Mouse (Mus musculus) stomach, embryonic 14.5 days (tissue): Measurements from ENCODE around the gene Zfp59. TPM values are rescaled to one million over a fixed set of nuclear protein-coding genes. Genes with fewer than 3 reads are reported as not detected.

Experiments used
- ATAC-seq: fragments of 200-750 bp; cut with Nextera tagmentation; 2 replicates; pipeline ENCODE4 v1.8.0; 2017; ENCODE audit warnings: low read depth, moderate TSS enrichment; ENCODE audit not compliant: insufficient number of reproducible peaks, insufficient read depth, low FRiP score
- H3K27ac ChIP-seq: fragments of 300-500 bp; sonication (generic); 2 replicates; pipeline ENCODE4 v1.5.1; 2014; ENCODE audit warnings: mild to moderate bottlenecking, low read length, moderate library complexity, mixed read lengths
- H3K27me3 ChIP-seq: fragments of 300-500 bp; sonication (generic); 2 replicates; pipeline ENCODE4 v1.6.1; 2014; ENCODE audit warnings: low read length, control low read depth, mixed read lengths; ENCODE audit not compliant: control insufficient read depth, insufficient read depth
- H3K36me3 ChIP-seq: fragments of 300-500 bp; sonication (generic); 2 replicates; pipeline ENCODE4 v1.6.1; 2014; ENCODE audit warnings: mild to moderate bottlenecking, control low read depth, low read length, moderate library complexity, mixed read lengths; ENCODE audit not compliant: control insufficient read depth, insufficient read depth
- H3K4me1 ChIP-seq: fragments of 300-500 bp; sonication (generic); 2 replicates; pipeline ENCODE4 v1.6.1; 2014; ENCODE audit warnings: low read length, control low read depth, mixed read lengths; ENCODE audit not compliant: control insufficient read depth, insufficient read depth
- H3K4me2 ChIP-seq: fragments of 300-500 bp; sonication (generic); replicated peaks from 2 replicates; pipeline ENCODE4 v1.6.1; 2014; ENCODE audit warnings: low read depth, low read length, control low read depth
- H3K4me3 ChIP-seq: fragments of 300-500 bp; sonication (generic); 2 replicates; pipeline ENCODE4 v1.5.1; 2014; ENCODE audit warnings: low read depth, low read length, control low read depth
- H3K9ac ChIP-seq: fragments of 300-500 bp; sonication (generic); replicated peaks from 2 replicates; pipeline ENCODE4 v1.6.1; 2014; ENCODE audit warnings: low read depth, mild to moderate bottlenecking, control low read depth, low read length, moderate library complexity, mixed read lengths
- H3K9me3 ChIP-seq: fragments of 300-500 bp; sonication (generic); 2 replicates; pipeline ENCODE4 v1.6.1; 2016; ENCODE audit warnings: low read depth, low read length, control low read depth; ENCODE audit not compliant: control insufficient read depth
- WGBS: fragments of 180-500 bp; shearing (Covaris S2); extraction: QIAGEN DNeasy Blood & Tissue Kit; methylation state at CpG from one replicate; pipeline ENCODE4 v1.1.7; 2014; 5-methylcytosine and 5-hydroxymethylcytosine counted together
- polyA plus RNA-seq: library from polyadenylated mRNA; unstranded; fragments of >200 nt; fragmentation: Nextera tagmentation; extraction: Ambion mirVana; gene quantifications from 2 replicates; pipeline ENCODE4 v1.2.1, GENCODE M21; 2014

The Zfp59 gene
- polyA plus RNA-seq, 1 experiment from 2014 or later = 9.5 TPM

DNA sequence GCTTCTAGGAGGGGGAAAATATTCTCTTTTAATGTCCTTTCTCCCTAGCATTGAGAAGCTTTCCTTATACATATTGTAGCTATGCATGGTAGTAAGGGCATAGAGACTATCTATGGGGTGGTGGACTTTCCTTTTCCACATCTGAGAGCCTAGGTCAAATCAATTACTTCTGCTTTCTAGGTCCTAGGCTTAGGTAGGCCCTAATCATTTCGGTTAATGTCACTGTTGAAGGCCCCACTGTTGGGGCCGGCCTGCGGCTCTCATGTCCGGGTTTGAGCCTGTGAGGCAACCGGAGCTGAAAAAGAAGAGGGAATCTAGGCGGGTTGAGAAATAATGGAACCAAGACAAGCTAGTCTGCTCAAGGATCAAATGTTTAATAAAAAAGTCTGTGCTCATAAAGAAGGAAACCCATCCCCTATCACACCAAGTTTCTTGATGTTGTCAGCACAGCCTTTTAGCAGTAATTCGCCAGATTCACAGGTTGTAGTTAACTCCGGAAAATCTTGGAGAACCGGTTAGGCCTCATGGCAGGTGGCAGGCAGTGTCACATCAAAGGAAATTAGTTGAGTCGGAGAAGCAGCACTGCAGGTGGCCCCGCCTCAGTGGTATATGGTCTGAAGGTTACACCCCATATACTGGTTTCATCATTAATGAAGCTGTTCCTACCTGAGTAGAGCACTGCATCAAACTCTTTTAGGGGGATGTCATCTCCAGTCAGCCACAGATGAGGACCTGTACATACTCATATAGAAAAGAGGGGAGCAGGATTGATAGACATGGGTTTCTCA, 66.8 kb downstream of the Zfp59 start:
- Histone ChIP-seq H3K4me2 (no peak overlapping the region), H3K36me3 (no peaks in the 10 kb centered on the region; the same call in 1 of the 2 replicates), H3K27ac (no peak overlapping the region), H3K9ac (no peak overlapping the region), H3K9me3 (peaks cover 2% of the 10 kb centered on the region; the same call in 1 of the 2 replicates), H3K27me3 (no peaks in the 10 kb centered on the region), H3K4me3 (no peak overlapping the region), H3K4me1 (no peaks in the 10 kb centered on the region)
- 65% methylated on average over 11 of the region's 11 CpGs for whole genome bisulfite sequencing
- no peak for ATAC-seq

Other genes starting within 250 kb of the Zfp59 start
- 88.8 and 91.5 TPM in 2 replicates for gene Akt2, start 247.1 kb upstream of the Zfp59 start, polyA plus RNA-seq
- gene Ttc9b, start 184.7 kb upstream of the Zfp59 start, polyA plus RNA-seq = 2.6 and 3.7 TPM in 2 replicates
- gene Map3k10, start 164.0 kb upstream of the Zfp59 start, polyA plus RNA-seq = 4.5 and 9.2 TPM in 2 replicates
- gene Zfp607b, start 149.3 kb upstream of the Zfp59 start, polyA plus RNA-seq = 2.9 and 3.3 TPM in 2 replicates
- 36.9 and 37.2 TPM in 2 replicates for gene Zfp60, start 107.2 kb upstream of the Zfp59 start, polyA plus RNA-seq
- 2.2 and 2.5 TPM in 2 replicates for gene Zfp626, start 31.4 kb upstream of the Zfp59 start, polyA plus RNA-seq
- 5.5 and 6.0 TPM in 2 replicates for gene Zfp607a, start 18.9 kb downstream of the Zfp59 start, polyA plus RNA-seq
- 11.1 and 12.9 TPM in 2 replicates for gene Zfp974, start 90.9 kb downstream of the Zfp59 start, polyA plus RNA-seq
- gene Zfp780b, start 140.6 kb downstream of the Zfp59 start, polyA plus RNA-seq = 22.5 and 25.1 TPM in 2 replicates
- gene Zfp850, start 175.5 kb downstream of the Zfp59 start, polyA plus RNA-seq = 4.6 and 5.0 TPM in 2 replicates
- 276 and 283 TPM in 2 replicates for gene Psmc4, start 211.5 kb downstream of the Zfp59 start, polyA plus RNA-seq
- 14.4 and 19.0 TPM in 2 replicates for gene Fcgbp, start 232.6 kb downstream of the Zfp59 start, polyA plus RNA-seq